Mouse (Mus musculus) kidney, postnatal 36 days (tissue): ENCODE results near the gene 9330161L09Rik.
"Not testable (repeated sequence)": the region's sequence is repeated elsewhere in the genome, so short reads cannot be mapped to it uniquely, and the experiment has no call there.

Experiments
- DNase-seq, 2 experiments: peaks; one replicate each; pipeline ENCODE4 v3.0.0; 2021 to 2022; ENCODE audit warnings: mixed read lengths in 2 of 2

The 9330161L09Rik gene

DNA sequence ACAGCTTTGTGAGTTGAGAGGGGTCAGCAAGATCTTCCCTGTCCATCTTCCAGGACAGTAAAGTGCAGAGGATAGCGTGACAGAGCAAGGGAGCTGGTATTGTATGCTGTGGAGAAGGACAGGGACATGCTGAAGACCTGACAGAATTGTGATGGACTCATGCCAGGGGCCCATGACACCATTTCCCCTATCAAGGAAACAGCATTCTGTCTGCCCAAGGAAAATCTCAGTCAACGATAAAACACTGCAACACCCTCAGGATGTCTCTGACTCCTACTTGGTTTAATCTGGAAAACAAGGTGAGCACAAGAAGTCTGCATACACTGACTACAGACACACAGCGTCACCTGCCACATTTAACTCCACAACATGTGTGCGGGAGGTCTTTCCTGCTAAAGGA lies at the start of gene 9330161L09Rik:
TSS of gene 9330161L09Rik (minus strand) at position 101 of the 400 bp plus-strand sequence.
- no peak for DNase-seq

DNA sequence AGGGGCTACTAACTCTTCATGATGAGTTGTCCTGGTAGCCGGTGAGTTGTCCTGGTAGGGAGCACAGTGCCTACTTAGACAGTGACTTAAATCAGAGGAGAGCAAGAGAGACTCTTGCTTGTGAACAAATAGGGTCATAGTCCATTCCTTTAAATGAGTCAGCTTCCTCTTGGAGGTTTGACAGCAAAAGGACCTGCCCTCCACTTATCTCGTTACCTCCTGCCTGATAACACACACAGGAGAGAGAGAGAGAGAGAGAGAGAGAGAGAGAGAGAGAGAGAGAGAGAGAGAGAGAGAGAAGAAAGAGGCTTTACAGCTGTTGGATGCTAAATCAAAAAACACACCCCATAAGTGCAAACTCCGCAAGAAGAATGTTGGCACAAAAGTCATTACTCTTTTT lies 49.5 kb upstream of the 9330161L09Rik start, which contains the start of gene Ifi27l2b:
TSS of gene Ifi27l2b (minus strand) at position 84 of the 400 bp plus-strand sequence.
- DNase-seq: no peak

DNA sequence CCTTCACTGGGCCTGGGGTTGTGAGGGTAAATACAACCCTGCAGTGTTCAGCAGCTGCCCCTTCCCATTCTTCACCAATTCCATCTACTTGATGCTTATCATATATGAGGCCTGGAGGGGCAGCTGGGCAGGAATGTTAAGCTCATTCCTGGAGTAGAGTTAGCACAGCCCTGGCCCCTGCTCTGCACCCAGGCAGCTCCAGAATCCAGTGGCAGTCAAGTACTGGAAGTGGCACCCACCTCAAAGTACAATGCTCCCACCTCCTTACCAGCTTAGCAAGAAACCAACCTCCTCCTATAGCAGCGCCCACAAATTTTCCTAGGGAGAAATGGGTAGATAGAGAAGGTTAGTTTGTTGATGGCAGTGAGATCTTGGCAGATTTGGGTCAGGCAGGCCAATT lies 49.1 kb upstream of the 9330161L09Rik start:
- not testable (repeated sequence) for DNase-seq

DNA sequence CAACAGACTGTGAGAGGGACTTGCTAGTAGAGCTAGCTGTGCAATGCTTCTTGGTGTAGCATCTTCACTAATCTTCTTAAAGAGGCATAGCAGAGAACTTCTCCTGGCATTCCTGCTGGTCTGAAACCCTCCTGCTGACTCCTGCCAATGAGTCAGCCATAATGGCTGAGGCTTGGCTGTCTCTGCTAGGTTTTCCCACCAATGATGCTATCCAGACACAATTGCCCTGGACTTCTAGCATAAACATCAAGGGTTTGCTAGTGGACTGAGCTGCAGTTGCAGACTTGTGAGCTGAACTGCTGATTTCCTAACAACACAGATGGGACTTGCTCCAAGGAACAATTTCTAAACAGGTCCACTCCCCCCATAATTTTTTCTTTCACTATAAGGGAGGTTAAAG lies 45.7 kb upstream of the 9330161L09Rik start:
- DNase-seq: no peak

DNA sequence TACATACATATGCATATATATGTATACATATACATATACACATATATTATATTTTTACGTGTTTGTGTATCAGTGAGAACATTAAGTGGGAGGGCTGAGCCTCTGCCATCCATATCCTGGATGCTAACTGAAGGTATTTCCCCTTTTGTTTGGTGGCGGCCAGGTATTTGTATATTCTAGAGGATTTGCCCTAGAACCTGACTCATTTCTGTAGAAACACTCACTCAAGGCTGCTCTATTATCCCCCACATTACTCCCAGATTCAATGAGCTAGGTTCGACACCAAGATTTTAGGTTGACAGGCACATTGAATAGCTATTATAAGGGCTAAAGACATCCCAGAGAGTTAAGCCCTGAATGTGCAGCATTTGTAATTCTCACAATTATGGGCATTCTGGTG lies 37.4 kb upstream of the 9330161L09Rik start:
- DNase-seq: no peak

DNA sequence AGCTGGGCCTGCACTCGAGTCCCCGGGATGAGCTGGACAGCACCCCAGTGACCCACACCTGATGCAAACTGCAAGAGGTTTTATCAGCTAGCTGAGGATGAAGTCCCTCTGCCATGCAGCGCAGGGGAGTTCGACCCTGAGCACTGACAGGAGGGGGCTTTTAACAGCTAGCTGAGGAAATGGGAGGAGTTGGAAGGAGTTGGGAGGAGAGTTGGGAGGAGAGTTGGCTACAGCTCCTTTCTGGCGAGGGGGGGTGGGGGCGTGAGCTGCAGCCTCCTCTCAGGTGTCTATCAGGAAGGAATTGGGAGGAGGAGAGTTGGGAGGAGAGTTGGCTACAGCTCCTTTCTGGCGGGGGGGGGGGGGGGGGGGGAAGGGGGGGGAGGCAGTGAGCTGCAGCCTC lies 36.6 kb upstream of the 9330161L09Rik start:
- not testable (repeated sequence) for DNase-seq

DNA sequence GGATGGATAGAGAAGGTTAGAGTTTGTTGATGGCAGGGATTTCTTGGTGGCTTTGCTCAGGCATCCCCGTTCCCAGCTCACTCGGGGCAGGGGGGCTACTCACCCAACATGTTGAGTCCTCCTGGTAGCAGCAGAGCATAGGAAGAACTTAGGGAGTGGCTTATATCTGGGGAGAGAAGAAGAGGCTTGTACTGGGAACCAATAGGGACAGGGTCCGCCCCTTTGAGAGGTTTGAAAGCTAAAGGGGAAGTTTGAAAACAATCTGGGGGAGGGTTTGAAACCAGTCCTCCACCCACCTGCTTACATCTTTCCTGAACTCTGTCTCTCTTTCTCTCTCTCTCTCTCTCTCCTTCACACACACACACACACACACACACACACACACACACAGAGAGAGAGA lies 35.9 kb upstream of the 9330161L09Rik start, which contains the start of gene Ifi27l2a:
TSS of gene Ifi27l2a (minus strand) at position 157 of the 400 bp plus-strand sequence.
- DNase-seq: peak in 1 of 2 experiments; percentile 34

DNA sequence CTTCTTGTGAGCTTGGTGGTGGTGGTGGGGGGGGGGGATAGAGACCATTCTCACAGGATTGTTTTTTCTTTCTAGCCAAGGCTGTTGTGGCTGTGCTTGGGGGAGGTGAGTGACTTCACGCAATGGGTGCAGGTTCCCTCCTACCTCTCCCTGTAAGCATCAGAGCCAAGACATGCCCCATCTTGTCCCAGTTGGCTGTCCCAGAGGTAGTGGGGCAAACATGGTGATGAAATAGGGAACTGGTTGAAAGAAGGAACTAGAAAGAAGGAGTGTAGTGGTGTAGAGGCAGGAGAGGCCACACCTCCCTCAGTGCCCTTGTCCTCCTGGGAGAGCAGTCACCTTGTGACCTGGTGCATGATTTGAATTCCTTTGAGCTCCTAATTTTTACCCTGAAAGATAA lies 30.0 kb upstream of the 9330161L09Rik start:
- DNase-seq: no peak

DNA sequence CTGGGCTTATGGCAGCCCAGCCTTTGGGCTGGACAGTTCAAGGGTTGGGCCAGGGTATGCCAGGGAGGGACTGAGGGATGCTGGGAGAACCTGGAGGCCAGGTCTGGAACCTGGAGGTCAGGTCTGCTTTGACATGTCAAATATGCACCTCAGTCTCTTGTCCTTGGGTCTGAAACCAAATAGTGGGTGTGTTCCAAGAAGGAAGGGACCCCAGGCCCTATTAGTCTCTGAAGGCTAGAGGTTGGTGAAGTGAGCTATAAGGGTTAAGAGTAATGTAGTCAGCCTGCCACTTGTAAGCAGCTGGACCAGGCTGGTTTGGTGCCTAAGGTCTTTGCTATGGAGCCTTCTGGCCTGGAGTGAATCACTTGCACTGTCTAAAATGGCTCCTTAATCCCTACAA lies 27.2 kb upstream of the 9330161L09Rik start:
- no peak for DNase-seq

DNA sequence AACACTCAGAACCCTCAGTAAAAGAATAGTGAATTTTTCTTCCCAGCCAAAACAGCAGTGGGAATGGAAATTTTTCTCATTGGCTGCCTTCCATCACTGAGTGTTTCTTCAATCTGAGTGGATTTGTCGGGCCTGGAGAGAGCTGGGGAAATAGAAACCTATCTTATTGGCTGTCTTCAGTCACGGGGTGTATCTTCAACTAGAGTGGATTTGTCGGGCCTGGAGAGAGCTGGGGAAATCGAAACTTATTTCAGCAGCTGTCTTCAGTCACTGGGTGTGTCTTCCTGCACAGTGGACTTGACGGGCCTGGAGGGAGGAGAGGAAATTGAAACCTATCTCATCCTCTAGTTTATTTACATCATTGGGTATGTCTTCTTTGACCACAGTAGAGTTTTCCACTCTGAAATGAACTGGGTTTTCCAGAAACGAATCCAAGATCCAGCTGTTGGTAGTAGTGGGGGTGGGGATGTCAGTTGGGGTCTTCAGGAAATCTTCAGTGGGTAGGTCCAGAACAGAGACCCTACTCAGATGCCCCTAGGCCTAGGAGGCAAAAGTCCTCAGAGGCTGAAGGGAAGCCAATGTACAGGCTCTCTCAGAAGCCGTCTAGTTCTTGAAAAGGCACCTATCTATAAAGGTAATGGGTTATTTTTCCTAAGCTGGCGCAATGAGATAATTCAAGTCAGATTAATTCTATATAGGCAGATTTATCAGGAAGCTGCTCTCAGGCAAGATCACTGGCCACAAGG lies 26.5 kb upstream of the 9330161L09Rik start, which contains the start of gene Ifi27:
TSS of gene Ifi27 (plus strand) at position 226 of the 746 bp plus-strand sequence.
- DNase-seq: peak; percentile 75 to 93

DNA sequence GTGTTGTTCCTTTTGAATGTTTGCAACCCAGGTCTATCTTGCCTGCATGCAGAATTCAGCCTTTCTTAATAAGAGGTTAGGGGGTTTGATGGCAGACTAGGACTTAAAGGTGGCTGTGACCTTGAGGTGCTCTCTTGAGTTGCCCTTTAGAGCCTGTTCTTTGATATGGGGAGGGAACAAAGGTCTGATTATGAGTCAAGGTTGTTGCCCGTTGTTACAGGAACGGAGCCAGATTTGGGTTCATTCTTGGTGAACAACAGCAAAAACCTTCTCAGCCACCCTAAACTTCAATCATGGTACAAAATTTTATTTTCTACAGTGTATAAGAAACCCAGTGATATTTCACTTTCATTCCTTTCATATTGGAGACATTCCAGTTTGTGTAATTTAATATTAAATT lies 25.8 kb upstream of the 9330161L09Rik start:
- no peak for DNase-seq

DNA sequence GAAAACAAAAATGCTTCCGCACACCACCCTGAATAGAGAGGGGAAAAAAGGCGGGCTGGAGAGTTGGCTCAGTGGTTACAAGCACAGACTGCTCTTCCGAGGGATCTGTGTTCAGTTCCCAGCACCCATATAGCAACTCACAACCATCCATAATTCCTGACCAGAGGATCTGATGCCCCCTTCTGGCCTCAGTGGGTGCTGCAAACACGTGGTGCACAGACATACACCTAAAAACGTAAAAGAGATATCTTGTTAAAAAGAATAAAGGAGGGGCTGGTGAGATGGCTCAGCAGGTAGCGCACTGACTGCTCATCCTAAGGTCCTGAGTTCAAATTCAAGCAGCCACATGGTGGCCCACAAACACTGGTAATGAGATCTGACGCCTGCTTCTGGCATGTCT lies 19.1 kb upstream of the 9330161L09Rik start:
- no peak for DNase-seq

DNA sequence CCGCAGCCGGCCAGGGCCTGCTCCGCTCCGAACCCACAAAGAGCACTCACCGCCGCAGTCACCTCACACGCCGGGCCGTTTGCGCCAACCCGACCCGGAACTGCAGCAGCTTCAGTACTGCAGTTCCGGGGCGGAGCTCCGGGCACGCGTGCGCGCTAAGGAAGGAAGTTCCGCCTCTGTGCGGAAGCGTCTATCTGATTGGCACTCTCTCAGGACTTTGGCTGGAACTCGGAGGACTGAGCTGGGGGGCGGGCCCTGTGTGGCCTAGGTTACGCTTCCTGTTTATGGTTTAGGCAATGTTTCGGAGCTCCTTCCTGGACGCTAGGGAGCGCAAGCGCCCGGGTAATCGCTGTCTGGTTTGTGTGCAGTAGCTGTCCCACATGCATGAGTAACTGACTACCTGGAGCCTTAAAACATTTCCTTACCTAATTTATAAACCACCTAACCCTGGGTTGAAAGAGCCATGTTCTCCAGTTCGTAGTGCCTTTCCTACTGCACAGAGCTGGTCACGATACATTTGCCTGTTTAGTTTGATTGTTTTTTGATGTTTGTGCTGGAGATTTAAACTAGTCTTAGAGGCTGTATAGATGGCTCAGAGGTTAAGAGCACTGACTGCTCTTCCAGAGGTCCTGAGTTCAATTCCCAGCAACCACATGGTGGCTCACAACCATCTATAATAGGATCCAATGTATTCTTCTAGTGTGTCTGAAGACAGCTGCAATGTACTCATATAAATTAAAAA lies 18.3 kb upstream of the 9330161L09Rik start, which contains the start of gene Ddx24:
TSS of gene Ddx24 (minus strand) at position 102 of the 742 bp plus-strand sequence.
- peak; percentile 99 for DNase-seq

DNA sequence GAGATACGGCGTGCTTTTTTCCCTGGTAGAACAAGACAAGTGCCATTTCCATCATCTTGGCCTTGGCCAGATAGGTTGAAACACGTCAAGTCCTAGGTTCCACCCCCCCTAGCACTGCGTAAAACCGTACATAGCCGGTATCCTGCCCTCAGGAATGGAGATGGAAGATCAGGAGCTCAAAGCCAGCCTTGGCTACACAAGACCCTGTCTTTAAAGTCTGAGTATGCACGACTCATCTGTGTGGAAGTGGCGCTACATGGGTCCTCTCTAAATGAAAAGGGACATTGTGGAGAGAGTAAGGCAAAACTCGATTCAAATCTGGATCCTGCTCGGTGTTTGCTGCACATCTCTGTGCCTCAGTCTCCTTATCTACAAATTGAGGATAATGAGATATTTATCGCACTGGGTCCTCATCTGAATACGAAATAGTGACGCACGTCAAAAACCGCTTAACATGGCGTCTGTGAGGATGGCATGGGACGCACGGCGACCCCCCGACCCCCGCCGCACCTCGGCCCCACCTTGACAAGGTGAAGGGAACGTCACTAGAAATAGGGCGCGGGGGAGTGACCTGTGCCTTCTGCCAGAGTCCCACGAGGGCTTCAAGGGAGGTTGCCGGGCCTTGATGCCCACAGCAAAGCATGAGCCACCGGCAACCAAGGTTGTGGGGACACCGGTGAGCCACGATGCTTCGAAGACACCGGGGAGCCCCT lies 17.6 kb upstream of the 9330161L09Rik start:
- DNase-seq: no peak

DNA sequence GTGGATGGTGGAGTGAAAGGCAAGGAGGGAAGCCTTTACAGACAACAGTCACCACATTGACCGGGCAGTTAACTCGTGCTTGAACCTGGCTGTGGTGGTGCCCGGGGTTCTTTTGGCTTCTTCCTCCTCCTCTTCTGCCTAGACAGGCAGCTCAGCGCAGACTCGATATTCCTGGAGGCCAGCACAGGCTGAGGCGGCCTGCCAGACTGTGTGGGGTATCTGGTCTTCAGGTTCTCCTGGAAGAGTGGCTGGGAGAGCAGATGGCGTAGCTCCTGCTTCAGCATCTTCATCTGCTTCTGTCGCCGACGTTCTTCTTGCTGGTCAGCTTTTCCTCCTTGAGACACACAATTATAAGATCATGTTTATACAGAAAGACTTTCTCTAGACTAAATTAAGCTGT lies 524 bp upstream of the 9330161L09Rik start:
- DNase-seq: no peak

DNA sequence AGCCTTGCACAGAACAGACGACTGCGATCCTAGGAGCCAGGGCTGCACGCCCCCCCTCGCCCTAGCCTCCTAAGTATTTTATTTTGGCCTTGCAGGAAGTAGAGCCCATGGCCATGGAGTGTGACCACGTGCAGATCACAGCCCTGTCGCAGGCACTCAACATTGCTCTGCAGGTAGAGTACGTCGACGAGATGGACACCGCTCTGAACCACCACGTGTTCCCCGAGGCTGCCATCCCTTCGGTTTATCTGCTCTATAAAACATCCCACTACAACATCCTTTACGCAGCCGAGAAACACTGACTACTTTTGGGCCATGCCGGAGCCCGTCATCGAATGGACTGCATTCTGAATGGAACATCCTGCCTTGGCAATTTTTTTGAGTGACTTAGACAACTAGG lies 3.5 kb downstream of the 9330161L09Rik start:
- DNase-seq: no peak

DNA sequence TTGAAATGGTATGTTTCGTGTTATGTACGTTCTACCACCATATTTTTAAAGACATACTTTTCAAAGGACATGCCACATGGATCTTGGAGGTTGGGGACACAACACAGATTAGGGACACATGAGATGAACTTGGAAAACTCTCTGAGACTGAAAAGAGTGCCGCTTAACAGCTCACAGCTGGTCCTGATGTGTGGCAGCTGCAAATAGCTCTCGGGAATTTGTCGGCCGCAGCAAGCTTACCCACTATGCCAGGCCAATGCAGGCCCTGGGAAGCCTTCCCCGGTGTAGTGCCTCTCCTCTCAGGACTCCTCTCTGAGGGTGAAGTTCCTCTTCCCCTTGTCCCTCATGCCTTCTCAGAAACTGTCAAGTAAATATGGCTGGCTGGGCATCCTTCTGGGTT lies 10.9 kb downstream of the 9330161L09Rik start:
- DNase-seq: no peak

DNA sequence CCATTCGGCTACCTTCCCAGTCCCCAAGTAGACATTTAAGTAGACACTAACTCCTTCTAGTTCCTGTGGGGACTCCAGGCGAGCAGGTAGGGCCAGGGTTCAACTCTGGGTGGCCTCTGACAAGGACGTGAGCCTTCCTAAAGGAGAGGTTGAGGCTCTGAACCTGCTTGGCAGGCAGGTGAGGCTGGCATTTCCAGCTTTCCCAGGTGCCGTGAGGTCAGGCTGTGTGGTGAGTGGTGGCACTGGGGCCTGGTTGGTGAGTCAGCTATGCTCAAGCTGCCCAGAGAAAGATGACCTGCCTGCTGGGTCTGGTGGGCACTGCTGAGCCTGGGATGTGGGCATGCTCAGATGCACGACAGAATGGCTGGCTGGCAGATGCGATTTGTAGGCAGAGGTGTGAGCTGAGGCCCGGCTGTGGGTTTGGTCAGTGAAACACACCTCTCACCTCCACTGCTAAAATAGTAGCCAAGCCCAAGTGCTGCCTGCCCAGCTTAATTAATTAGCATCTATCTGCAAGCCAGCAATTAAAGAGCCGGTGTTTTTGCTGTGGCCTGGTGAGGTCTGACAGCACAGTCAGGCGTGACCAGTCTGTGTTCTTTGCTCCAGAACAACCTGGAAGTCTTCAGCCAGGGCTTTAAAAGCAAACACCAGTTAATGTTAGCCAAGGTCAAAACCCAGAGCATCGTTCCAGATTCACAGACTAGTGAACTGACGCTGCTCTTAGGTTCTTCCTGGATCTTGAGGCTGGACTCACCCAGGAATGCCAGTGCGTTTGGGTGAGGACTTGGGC lies 11.9 kb downstream of the 9330161L09Rik start:
- DNase-seq: peak; percentile 56 to 67

DNA sequence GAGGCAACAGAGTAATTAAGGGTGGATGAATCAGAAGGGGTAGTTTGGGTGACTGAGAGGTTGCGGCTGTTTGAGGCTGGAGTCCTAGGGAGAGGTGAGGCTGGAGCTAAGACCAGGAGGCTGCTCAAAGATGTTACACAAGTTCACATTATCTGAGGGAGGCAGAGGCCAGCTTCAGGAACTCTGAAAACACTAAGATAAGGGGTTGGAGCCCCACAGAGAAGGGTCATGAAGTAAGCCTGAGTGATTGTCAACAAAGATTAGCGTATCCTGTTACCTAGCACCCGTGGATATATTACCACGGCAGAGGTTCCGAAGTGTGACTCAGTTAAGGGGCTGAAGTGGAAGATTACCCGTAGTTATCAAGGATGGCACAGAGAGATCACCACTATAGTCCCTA lies 14.1 kb downstream of the 9330161L09Rik start:
- no peak for DNase-seq

DNA sequence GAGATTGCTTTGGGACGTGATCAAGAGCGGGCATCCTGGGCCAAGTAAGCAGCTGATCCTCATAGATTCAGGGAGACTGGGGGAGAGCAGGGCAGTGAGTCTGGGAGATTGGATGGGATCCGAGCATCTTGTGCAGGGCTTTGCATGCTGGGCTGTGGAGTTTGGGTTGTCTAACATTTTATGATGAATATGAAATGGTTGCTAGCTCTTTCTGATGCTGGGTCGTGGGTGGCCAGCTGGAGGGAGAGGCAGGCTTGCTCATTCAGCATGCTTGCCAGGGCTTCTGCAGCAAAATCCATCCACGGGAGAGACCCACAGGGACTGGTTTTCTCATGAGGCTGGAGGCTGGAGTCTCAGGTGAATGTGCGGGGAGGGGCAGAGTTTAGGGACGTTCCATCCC lies 16.5 kb downstream of the 9330161L09Rik start:
- DNase-seq: no peak

DNA sequence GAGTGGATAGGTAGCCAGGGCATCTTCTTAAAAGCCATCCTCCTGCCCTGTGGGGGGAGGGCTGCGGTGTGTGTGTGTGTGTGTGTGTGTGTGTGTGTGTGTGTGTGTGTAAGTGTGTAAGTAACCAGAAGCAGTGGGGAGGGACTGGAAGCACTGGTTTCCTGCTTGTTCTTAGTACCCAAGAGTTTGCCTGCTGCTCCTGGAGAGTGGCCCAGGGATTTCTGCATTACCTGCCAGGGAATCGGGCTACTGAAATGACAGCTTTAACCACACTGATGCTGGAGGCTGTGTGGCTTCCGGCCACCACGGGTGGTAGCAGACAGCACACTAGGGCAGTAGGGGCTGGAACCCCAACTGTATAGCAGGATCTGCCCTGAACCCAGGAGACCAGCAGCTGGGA lies 17.6 kb downstream of the 9330161L09Rik start:
- DNase-seq: no peak

DNA sequence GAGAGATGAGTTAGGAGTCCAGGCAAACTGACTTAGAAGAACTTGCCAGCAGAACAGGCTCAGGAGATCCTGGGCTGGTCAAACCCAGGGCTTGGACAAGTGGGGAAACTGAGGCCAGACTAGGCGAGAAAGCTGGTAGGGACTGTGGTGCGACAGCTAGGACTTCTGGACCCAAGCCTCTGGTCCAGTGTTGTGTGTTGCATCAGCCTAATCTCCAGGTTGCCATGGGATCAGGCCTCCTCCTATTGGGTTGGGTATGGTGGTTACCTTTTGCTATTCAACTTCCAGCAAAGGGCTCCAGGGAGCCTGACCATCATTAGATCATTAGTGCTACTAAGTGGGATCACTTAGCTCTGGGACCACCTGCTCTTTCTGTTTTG lies 18.3 kb downstream of the 9330161L09Rik start:
- DNase-seq: no peak
